Mouse (Mus musculus): ENCODE measurements around the gene Snx10. TPM values are rescaled to one million over a fixed set of nuclear protein-coding genes. Genes with fewer than 3 reads are reported as not detected.
A peak's percentile ranks its signal among the peaks of the same experiment; 100 is the strongest.

Gene Snx10
- polyA plus RNA-seq, 2 experiments from 2014 or later, result 27.6 to 32.1 TPM

DNA sequence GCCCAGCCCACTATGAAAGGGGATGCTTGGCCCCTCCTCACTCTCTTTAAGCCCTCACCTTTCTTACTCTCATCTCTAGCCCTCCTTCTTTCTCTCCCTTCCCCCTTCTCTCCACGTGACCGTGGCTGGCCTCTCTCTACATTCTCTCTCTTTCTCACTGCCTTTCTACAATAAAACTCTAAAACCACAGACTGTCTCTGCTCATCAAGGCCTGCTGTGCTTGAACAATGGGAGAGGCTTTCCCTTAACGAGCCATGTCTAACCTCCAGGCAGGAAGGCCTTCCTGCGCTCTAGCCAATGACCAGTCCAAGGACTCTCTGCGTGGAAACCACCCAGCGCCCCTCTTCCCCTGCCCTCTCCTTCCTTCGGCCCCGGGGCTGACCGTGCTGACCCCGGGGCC is 11.9 kb downstream of the Snx10 start:
- ATAC-seq, result no peak

- peak; percentile 19 for ATAC-seq
These were observed 16.8 kb downstream of the Snx10 start for GRCm38 (mm10) chr6:51540525-51540924.

DNA sequence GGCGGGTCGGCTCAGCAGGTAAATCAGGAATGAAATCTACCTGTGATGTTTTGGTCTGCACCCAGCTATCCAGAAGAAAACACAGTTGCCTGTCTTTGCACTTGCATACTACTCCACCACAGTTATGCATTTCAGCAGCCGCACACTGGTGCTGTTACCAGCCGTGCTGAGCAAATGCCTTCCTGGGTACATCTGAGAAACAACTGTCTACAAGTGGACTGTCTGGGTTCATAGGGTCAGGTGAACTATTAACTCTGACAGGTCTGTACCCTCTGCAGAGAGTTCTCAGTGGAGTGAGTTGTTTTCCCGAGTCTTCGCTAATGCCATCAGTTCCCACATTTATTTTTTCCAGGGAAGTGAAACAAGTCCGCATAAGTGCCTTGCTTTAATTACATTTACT is 17.7 kb downstream of the Snx10 start:
- ATAC-seq, result no peak

DNA sequence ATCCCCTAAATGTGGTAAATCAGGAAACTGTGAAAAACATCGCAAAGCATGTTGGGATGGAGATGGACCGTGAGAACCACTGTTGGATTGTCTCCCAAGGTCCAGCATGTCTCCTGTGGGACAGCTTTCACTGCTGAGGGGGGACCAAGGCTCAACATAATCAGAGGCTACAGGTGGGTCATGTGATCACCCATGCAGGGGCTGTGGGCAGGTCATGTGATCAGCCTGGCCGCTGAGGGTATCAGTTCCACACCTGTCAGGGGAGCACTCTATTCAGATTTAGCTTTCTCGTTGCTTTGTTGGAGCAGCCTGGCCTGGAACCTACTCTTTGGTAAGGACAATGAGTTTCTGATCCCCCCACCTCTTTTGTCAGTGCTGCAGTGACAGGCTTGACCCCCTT is 18.4 kb downstream of the Snx10 start:
- no peak for ATAC-seq

- ATAC-seq, result no peak
These were observed 20.0 kb downstream of the Snx10 start for GRCm38 (mm10) chr6:51543639-51544117.

DNA sequence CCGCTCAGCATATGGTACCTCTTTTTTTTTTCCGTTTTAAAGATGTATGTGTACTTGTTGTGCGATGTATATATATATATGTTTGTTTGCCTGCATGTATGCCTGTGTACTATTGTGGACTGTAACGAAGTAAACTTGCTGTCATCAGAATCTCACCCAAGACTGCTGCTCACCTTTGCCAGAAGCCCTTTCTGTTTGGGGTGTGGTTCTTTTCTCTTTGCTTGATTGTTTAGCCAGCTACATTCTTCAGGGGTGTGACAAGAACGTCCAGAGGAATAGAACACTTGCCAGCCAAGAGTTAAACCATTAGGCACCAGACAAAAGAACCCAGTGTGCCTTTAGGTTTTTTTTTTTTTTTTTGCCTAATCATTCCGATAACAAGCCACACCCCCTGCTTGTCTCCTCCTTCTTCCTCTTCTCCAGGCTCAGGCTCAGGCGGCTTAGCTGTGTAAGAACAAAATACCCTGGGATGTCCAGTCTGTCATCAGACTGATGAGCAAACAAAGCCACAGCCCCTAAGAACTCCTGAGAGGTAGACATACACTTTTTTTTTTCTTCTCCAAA is 20.5 kb downstream of the Snx10 start:
- peak; percentile 51 for ATAC-seq

GRCm38 (mm10) chr6:51545219-51545859 is 21.6 kb downstream of the Snx10 start:
- ATAC-seq, result peak; percentile 91

DNA sequence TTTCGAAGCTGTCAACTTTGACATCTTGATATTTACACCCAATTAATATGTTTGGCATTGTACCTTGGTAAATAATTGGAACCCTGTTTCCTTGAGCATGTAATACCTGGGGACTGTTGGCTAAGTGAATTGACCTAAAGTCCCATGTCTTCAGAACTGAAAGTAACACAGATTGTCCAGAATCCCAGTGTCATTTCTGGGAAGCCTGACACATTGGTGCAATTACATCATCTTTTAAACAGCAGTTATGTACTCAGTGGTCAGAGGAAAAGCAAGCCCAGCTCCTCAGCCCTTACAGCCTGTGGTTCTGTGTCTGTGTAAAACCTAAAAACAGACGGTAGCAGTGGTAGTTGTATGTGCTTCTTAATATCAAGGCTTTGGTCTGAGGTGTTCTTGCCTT is 22.4 kb downstream of the Snx10 start:
- no peak for ATAC-seq

DNA sequence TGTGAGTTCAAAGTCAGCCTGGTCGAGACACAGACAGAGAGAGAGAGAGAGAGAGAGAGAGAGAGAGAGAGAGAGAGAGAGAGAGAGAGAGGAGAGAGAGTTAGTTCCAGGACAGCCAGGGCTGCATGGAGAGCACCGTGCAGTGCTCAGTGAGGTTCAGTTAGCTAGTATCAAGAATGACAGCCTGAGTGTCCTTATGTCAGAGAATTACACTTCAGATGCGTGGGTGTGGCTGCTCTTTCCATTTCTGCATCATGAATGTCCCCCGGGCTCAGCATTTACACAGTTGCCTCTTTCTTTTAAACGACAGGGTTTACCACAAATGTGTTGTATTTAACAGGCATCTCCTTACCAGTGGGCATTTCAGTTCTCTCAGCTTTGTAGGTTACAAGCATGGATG is 25.1 kb downstream of the Snx10 start:
- no peak for ATAC-seq

- ATAC-seq, result no peak
These were observed 27.6 kb downstream of the Snx10 start for GRCm38 (mm10) chr6:51551267-51551802.

DNA sequence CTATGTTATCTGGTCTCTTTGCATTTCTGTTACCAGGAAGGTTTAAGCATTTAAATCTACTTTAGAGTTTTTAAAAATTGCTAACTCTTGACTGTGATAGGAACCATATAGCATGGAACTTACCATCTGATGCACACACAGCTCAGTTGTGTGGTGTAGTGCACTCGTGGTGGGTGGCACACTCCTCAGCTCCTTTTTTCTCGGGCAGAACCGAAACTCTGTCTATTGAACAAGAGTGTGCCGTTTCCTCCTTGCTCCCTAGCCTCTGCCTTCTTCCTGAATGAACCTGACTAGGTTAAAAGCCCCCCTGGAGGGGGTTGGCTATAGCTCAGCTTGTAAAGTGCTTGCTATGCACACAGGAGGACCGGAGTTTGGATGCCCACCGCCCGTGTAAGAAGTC is 32.9 kb downstream of the Snx10 start:
- no peak for ATAC-seq

DNA sequence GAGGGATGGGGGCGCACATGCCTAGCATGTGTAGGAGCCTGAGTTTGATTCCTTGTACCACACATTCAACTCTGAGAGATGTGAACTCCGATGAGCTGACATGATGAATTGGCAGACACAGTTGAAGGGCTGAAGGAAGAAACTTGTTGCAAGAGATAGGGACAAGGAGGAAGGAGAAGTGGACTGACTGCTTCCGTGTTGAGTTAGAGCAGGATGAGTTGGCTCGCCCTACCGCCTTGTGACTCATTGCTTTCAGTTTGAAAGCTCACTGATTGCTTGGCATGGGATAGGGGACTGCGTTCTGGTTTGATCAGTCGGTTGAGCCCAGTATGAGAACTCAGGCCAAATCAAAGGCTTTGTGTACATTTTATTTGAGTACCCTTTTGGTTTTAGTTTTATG is 34.6 kb downstream of the Snx10 start:
- no peak for ATAC-seq

DNA sequence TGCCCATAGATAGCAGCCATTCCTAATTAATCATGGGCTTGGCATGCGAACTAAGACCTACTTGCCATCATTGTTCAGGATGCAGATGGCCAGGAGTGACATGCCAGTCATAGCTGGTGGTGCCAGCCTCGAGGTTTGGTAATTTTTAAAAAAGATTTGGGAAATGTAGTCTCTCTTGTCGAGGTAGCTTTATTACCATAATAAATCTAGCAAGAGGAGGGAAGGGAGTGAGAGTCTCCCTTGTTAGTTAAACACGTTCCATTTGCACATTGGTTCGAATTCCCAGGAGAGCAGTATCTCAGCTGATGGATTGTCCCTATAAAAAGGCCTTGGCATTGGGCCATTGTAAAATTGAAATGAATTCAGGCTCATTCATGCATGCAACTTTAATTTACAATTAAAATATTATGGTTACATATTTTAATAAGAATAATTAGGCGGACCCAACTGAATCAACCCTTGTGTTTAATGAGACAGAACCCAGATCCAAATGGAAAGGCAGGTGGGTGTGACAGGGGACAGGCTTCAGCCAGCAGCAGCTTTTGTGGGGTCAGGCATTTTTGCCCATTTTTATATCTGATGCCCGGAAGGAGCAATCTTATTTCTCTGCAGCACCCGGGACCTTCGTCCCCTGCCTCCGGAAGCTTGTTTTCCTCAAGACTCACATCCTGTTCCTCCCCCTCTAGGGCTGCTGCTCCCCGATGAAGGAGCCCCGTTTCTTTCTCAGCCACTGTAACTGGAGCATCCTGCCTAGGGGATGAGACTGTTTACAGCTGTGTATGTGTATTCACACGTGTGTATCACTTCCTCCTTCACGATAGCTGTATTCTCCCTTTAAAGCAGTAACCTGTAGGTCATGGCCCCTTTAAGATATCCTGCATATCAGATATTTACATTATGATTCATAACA is 43.3 kb downstream of the Snx10 start:
- ATAC-seq, result no peak

DNA sequence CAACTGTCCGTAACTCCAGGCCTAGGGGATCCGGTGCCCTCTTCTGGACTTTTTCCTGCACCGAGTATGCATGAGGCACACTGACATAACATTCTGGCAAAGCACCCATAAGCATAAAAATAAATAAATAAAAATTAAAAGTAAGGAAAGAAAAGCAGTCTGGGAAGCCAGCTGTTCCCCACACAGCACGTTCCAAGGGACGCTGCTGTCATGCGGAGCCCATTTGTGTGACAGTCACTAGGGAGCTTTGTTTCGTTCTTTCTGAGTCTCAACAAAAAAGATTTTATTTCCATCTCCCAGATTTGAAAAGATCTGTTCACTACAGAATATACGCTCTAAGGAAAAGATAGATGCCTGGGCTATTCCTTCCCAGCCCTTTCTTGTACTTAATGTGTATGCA is 45.4 kb downstream of the Snx10 start:
- ATAC-seq, result no peak

GRCm38 (mm10) chr6:51573136-51573535 is 49.4 kb downstream of the Snx10 start:
- ATAC-seq, result no peak

DNA sequence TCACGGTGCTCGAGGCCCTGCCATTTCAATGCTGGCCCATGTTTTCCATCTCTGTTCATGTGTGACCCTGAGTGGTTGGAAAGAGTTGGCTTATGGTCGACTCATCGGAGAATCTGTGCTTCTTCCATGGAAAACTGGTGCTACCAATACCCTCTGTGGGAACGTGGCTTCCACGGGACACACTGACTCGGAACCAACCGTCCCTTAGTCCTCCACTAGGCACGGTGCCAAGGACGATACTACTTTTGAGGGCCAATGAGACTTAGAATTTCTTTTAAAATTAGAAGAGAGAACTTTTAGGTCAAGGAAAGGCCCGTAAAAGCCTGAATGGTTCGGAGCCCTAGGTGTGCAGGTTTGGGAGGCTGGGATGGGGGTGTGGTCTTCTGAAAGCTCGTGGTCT is 50.4 kb downstream of the Snx10 start:
- no peak for ATAC-seq

DNA sequence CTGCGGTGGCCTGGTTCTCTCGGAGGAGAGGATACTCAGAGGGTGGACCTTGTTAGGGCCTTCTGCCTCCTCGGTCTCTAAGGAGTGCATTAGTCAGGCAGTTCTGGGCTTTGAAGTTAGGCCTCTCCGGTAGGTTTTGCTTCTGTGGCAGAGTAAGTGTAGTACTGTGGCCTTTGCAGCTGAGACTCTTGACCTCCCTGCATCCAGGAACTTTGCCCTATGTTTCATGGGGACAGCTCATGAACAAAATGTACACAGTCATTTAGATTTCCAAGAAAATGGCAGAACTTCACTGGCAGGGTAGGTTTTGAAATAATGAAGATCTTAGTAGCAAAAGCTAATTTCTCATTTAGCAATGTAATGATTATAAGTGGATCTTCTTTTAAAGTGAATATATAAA is 54.7 kb downstream of the Snx10 start:
- ATAC-seq, result no peak

DNA sequence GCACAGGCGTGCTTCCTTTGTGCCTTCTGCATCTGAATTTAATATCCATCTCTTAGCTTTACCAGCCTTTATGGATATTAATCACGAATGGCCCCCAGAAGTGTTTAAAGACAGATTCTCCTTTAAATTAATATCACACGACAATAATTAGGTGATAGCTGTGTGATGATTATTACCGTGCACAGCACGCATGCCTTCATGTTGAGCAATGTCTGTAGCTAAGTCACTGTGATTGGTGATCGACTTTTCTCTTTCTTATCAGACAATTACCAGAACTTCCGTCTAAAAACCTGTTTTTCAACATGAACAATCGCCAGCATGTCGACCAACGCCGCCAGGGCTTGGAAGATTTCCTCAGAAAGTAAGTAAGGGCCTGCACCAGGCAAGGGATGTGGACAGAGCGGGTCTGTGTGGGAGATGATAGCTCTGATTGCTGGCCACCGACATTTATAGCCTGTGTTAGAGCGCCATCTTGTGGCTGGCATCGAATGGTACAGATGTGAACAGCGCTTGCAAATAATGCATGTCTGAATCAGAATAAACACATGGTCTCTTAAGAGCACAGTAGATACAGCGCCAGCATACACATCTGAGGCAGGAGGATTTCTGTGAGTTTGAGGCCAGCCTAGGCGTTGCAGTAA is 56.5 kb downstream of the Snx10 start:
- ATAC-seq, result peak; percentile 96

- no peak for ATAC-seq
These were observed 57.7 kb downstream of the Snx10 start for GRCm38 (mm10) chr6:51581418-51581817.

- ATAC-seq, result no peak
These were observed 58.4 kb downstream of the Snx10 start for GRCm38 (mm10) chr6:51582051-51582450.

DNA sequence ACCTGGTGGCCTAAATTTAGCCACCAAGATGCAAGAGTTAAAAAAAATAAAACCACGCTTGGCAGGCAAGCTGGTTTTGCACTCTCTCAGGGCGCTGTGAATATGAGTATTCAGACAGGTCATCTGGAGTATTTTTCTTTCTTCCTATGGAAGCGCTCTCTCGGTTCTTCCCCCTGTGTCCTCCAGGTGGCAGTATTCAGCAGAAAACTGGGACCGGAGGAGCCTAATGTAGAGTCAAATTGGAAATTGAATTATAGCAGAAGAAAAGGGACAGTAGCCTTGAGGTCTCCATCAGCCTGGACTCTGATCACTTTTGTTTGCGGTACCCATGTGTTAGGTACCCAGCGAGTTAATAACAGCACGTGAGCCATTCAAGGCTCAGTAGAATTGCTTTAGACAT is 62.3 kb downstream of the Snx10 start:
- peak; percentile 84 for ATAC-seq

- no peak for ATAC-seq
These were observed 63.6 kb downstream of the Snx10 start for GRCm38 (mm10) chr6:51587266-51587665.

DNA sequence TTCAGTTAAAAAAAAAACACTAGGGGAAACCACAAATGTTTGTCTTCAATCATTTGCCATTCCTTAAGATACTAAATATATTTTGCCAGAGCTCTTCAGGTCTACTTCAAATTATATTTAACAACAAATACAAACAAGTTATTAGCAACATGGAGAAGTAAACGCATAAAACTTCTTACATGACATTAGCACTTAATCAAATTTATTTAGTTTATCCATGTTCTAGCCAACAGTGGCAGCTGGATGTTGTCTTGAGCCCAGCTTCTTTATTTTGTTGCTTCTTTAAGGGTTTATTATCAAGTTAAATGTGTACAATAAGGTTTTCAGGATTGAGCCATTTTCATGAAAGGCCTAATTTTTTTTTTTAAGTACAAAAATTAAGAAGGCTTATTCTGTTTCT is 67.6 kb downstream of the Snx10 start:
- ATAC-seq, result no peak
